Mouse (Mus musculus) thymus, adult 2 months (tissue): ENCODE measurements around the gene Sgo2a.

Experiments
- CTCF ChIP-seq: fragments of 200-500 bp; IDR thresholded peaks from 2 replicates; pipeline ENCODE4 v1.5.1; 2012; ENCODE audit warnings: mild to moderate bottlenecking, control low read depth, low read length, moderate library complexity, borderline replicate concordance; ENCODE audit not compliant: control insufficient read depth, poor library complexity, insufficient read depth; ENCODE audit errors: extremely low read depth
- POLR2A ChIP-seq: fragments of 200-500 bp; IDR thresholded peaks from 2 replicates; pipeline ENCODE4 v1.6.1; 2012; ENCODE audit warnings: mild to moderate bottlenecking, low read length, control low read depth, moderate library complexity; ENCODE audit not compliant: control insufficient read depth, poor library complexity, insufficient read depth; ENCODE audit errors: extremely low read depth

- TF ChIP-seq POLR2A (no peak), CTCF (no peak)
Observed at GRCm38 (mm10) chr1:58030156-58030871, 34.5 kb downstream of the Sgo2a start.
